Mouse (Mus musculus) gastrocnemius, postnatal 36 days (tissue): Measurements from ENCODE around the gene Ryk. TPM values are rescaled to one million over a fixed set of nuclear protein-coding genes. Genes with fewer than 3 reads are reported as not detected.
A peak's percentile ranks its signal among the peaks of the same experiment; 100 is the strongest.

ENCODE experiments used
- DNase-seq, 2 experiments: peaks; one replicate each; pipeline ENCODE4 v3.0.0; 2022
- intact Hi-C: fragments of 180-260 bp; cut with DNase I; formaldehyde crosslinking; loops from one replicate; pipeline ENCODE4 v1.15.1; 2025
- total RNA-seq, 2 experiments: library from RNA; stranded (reverse); gene quantifications; 2 replicates each; pipeline ENCODE4 v1.2.3; 2021

Ryk gene
- total RNA-seq, 2 experiments from 2014 or later, result 40.7 to 46.7 TPM

DNA sequence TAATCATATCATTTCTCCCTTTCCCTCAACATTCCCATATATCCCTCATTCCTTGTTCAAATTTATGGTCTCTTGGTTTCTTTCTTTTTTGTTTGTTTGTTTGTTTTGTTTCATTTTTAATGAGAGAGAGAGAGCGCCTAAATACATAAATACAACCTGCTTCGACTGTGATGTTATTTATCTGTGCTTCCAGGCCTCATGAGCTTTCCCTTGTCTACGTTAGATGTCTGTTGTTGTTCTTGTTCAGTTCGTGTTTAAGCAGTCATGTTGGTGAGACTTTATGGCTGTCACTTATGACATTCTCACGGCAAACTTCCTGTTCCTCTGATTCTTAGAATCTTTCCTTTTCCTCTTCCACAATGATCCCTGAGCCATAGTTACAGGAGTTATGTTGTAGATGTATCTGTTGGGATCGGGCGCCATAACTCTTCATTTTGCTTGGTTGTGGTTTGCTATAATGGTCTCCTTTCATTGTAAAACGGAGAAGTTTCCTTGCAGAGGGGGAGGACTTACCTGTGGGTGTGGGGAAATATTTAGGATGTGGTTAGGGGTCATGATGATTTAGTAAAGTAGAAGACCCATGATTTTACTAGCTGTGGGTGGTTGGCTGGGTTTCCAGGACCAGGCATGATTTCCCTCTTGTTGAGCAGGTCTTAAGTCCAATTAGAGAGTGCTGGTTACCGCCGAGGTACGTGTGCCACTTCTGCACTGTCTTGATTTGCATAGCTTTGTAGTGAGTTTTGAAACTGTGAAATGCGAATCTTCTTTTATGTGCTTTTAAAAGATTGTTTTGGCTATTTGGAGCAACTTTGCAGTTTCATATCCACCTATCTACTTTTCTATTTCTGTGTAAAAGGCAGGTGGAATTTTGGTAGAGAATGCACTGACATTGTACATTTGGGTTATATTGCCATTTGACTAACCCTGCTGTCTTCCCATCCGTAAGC, 17.6 kb downstream of the Ryk start:
- intact Hi-C loops, result no loop called here
- DNase-seq, result no peak

GRCm38 (mm10) chr9:102857856-102858255, 23.1 kb downstream of the Ryk start:
- intact Hi-C loops, result no loop called here
- no peak for DNase-seq

- no peak for DNase-seq
- intact Hi-C loops, result no loop called here
Observed at GRCm38 (mm10) chr9:102858283-102858682, 23.6 kb downstream of the Ryk start.

DNA sequence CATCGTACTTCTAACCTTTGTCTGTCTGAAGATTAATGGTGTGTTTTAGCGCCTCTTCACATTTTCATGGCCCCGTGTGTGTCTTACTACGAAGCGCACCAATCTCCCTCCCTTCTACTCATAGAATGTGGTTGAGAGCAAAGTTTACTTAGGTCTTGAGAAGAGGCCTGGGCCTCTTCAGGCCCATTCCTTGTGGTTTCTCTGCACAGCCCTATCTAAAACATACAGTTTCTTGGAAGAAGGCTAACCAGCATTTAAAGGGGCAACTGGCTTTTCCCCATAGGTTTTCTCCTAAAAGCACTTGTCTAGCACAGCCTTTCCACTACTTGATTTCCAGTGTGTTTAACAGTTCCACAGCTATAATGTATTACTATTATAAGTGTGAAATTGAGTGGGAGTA, 24.7 kb downstream of the Ryk start:
- DNase-seq, result no peak
- intact Hi-C loops, result no loop called here

GRCm38 (mm10) chr9:102859963-102860362, 25.2 kb downstream of the Ryk start:
- no peak for DNase-seq
- intact Hi-C loops, result no loop called here

DNA sequence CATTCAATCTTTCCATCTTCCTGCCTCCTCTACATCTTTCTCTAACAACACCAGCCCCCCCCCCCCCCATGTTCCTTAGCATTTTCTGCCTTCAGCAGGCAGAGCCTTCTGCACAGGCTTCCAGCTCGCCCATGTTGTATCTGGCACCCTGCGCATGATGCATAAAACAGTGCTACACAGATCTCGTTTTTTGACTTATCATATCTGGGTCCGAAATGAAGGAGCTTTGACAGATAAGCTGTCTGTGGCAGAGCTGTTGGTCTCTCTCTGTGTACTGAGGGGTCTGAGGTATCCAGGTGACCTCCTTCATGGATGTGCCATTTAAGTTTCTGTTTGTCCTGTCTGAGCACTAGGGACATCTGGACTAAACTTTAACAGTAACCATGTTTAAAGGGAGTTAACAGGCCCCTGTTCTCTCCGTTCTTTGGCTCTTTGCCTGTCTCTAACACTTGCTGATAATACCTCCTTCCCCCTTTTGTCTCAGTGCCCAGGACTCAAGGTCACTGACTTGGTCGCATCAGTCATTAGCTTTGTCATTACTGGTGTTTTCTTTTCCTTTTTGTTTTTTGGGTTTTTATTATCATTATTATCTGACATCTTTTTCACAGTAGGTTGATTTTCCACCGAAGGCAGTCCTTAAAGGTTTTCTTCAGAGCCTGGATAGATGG, 26.2 kb downstream of the Ryk start:
- DNase-seq, result no peak
- intact Hi-C loops, result no loop called here

DNA sequence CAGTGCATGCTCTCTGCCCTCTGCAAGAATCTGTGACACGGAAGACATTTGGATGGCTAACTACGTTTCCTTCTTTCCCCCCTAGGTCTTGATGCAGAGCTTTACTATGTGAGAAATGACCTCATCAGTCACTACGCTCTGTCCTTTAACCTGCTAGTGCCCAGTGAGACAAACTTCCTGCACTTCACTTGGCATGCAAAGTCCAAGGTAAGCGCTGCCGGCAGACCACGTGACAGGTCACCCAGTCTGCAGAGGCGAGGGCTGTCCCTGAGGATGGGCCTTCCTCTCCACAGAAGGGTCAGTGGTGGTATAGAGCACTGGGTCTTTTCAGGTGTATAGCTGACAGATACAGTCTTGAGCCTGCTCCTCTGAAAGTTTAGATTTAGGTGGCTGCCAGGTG, 27.1 kb downstream of the Ryk start:
- DNase-seq, result no peak
- intact Hi-C loops, result loop anchor here (2.0 kb wide), 1 partner anchor 27 kb away; the partner anchor contains the start of gene Ryk

- no peak for DNase-seq
- intact Hi-C loops, result loop anchor here (2.0 kb wide), 1 partner anchor 27 kb away; the partner anchor contains the start of gene Ryk
Observed at GRCm38 (mm10) chr9:102862260-102862659, 27.5 kb downstream of the Ryk start.

- intact Hi-C loops, result loop anchor here (2.0 kb wide), 2 partner anchors 29 to 227 kb away; partner anchors contain the start of gene Ryk
- peak; percentile 50 to 55 for DNase-seq
Observed at GRCm38 (mm10) chr9:102863876-102864545, 29.3 kb downstream of the Ryk start.

- intact Hi-C loops, result loop anchor here (2.0 to 5.0 kb wide), 3 partner anchors 78 to 228 kb away; no protein-coding TSS in a partner anchor
- no peak for DNase-seq
Observed at GRCm38 (mm10) chr9:102864931-102865330, 30.2 kb downstream of the Ryk start.

DNA sequence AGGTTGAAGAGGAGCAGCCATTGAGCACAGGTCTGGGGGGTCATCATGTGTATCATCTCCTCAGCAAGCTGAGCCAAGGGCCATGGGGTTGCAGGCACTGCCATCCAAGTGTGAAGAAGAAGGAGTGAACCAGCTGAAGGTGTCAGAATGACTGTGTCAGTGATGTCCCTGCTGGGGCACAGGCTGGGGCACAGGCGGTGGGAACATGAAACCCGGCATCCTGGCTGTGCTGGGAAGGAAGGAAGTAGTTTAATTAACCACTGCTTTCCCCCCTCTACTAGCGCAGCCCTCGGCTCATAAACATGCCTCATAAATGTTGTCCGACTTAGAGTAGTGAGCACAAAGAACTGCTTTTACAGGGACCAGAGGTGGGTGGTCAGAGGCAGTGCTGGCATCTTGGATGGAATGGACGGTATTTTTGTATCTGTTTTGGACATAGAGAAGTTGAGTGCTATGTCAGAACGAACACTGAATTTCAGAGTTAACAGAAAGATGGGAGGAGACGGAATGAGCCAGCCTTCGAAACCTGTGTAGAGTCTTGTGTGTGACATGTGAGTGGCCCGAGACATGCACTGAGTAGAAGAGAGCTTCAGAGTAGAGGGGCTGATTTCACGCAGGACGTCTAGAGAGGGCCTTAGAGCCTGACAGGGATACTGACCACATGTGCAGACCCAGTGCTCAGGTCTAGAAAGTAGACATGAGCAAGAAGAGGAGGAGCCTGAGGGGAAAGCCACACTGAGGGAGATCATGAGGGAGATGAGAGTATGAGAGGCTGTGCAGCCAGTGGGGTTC, 31.4 kb downstream of the Ryk start:
- intact Hi-C loops, result loop anchor here (2.0 to 5.0 kb wide), 3 partner anchors 79 to 229 kb away; no protein-coding TSS in a partner anchor

DNA sequence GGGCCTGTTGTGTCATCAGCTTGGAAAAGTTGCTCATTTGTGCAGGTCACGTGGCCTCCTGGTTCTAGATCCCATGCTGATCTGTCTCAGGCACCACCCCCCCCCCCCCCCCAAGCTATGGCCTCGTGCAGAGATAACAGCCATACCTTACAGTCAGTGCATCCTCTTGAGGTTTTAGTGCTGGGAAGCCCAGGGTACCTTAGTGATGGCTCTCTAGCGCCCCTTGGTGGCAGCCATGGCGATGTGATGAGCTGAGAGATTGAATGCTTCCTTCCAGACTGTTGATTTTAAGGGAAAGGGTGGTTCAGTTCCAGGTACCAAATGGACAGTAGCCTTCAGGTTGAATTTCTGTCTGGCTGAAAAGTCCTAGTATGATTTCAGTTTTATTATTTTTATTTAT, 32.2 kb downstream of the Ryk start:
- peak; percentile 63 to 73 for DNase-seq
- intact Hi-C loops, result loop anchor here (5.0 kb wide), 2 partner anchors 80 to 155 kb away; no protein-coding TSS in a partner anchor

More for the DNA sequence above, 31.4 kb downstream of the Ryk start:
- no peak for DNase-seq

GRCm38 (mm10) chr9:102867516-102867915, 32.8 kb downstream of the Ryk start:
- intact Hi-C loops, result loop anchor here (5.0 kb wide), 2 partner anchors 80 to 155 kb away; no protein-coding TSS in a partner anchor
- no peak for DNase-seq

DNA sequence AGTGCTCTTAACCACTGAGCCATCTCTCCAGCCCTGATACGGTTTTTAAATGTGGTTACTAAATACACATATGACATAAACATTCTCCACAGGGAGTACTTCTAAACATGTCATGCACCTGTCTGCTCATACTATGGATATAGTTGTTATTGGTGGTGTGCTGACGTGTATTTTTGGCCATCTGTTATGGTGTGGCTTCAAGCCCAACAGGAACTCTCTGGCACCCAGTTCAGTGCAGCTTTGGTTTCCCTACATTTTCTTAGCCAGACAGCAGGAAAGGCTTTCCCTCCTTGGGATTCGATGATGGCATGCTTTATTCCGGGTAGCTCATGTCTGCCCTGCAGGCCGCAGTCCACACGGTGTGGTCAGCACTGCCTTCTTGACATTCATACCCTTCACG, 33.7 kb downstream of the Ryk start:
- intact Hi-C loops, result loop anchor here (5.0 kb wide), 2 partner anchors 81 to 156 kb away; no protein-coding TSS in a partner anchor
- DNase-seq, result no peak

DNA sequence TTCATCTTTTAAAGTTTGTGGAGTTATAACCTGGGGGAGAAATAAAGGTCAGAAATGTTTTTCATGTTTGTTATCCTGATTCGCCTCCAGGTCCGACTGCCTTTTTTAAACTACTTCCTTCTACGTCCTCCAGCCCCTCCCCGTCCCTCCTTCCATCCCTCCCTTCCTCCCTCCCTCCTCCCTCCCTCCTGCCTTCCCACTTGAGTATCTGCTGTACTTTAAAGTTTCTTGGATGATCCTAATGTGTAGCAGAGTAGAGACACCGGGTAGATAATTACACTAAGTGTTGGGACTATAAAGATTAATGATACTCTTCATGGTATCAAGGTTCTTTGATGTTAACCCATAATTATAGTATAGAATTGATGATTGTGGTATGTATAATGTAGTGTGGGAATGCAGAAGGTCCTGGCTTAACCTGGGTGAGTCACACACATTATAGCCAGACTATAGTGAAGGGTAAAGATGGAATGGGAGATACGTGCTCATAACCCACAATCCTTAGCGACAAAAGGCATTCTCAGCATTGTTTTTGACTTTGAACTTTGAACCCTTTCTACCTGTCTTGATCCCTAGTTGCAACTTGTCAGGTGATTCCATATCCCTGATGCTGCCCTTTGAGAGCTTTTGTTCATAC, 41.5 kb downstream of the Ryk start:
- DNase-seq, result no peak
- intact Hi-C loops, result no loop called here

- intact Hi-C loops, result no loop called here
- no peak for DNase-seq
Observed at GRCm38 (mm10) chr9:102877916-102878315, 43.2 kb downstream of the Ryk start.

DNA sequence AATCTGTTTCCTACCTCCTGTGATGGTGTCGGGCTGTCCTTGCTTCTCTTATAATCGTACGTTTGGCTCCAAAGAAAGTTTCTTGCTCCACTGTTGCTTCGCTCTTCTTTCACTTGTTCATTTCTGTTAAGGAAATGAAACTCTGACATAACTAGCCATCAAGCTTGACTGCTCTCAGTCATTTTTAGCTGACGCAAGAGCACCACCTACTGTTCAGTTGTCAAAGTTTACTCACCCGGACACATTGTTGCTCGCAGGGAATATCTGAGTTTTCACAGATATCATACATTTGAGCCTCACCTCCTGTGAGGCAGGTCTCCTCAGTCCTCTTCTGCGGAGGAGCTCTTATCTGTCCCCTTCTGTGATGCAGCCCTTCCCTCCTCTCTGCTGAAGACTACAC, 44.8 kb downstream of the Ryk start:
- intact Hi-C loops, result no loop called here
- DNase-seq, result peak in 1 of 2 experiments; percentile 54

DNA sequence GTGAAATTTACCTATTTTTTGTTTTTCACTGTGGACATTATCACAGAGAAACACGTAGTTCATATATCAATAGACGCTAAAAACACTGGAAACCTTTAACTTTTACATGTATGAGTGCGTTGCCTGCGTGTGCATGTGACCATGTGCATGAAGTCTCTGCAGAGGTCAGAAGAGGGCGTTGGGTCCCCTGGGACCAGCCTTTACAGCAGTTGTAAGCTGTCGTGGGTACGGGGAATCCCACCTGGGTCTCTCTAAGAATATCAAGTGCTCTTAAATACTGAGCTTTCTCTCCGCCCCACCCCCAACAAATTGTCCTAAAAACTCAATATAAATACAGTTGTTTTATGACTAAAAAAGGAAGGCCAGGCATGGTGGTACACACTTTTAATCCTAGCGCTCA, 50.0 kb downstream of the Ryk start:
- intact Hi-C loops, result no loop called here
- no peak for DNase-seq

GRCm38 (mm10) chr9:102890166-102890565, 55.4 kb downstream of the Ryk start:
- intact Hi-C loops, result no loop called here
- no peak for DNase-seq
